Mouse (Mus musculus): ENCODE results near the gene Gm9125.
"Not testable (repeated sequence)": the region's sequence is repeated elsewhere in the genome, so short reads cannot be mapped to it uniquely, and the experiment has no call there.

Gene Gm9125

GRCm38 (mm10) chr3:94054785-94055184 lies at the start of gene Gm9125:
TSS of gene Gm9125 (minus strand) at chr3:94054885.
- DNase-seq (ENCODE audit: low read depth, low spot score) = not testable (repeated sequence)

GRCm38 (mm10) chr3:94072544-94072943 lies 17.9 kb upstream of the Gm9125 start, which contains the start of gene Gm10697:
TSS of gene Gm10697 (minus strand) at chr3:94072644.
- not testable (repeated sequence) for DNase-seq (ENCODE audit: low read depth, low spot score)

- DNase-seq (ENCODE audit: low read depth, low spot score) = not testable (repeated sequence)
Observed at GRCm38 (mm10) chr3:94049566-94050121, 5.0 kb downstream of the Gm9125 start.

DNA sequence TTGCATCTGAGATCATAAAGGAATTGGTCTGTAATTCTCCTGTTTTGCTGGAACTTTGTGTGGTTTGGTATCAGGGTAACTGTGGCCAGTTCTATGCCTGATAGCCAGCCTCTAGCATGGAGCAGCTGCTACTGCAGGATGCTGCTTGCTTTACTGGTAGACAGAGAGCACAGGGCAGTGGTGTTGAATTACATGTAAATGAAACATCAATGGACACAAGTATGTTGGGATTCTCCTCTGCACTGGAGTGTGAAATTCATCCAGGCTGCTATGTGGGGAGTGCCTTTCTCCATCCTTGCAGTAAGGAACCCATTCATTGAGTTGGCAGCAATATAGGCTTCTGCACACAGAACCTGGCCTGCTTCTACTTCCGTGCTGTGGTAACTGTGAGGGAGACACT lies 16.4 kb downstream of the Gm9125 start:
- not testable (repeated sequence) for DNase-seq (ENCODE audit: low read depth, low spot score)

DNA sequence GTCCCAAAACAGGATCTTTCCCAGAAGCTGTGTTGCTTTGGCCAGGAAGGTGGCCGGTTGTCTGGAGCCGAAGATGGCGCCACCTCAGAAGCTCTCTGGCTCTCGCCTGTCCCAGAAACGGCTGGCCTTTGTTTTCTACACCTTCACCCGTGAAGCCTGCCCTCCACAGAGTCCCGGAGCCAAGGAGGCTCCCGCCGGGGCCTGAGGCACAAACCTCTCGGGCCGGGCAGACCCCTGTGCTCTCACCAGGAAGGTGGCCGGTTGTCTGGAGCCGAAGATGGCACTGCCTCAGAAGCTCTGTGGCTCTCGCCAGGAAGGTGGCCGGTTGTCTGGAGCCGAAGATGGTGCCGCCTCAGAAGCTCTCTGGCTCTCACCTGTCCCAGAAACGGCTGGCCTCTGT lies 20.3 kb downstream of the Gm9125 start:
- DNase-seq (ENCODE audit: low read depth, low spot score) = not testable (repeated sequence)
